Mouse (Mus musculus): ENCODE measurements at regions not wholly inside any gene's neighbourhood (a gene's known extent, or its start where the extent isn't known, plus 50 kb on each side); places are given as distances from the start of the nearest gene placed in this dataset.
A peak's percentile ranks its signal among the peaks of the same experiment; 100 is the strongest.
"Not testable (repeated sequence)": the region's sequence is repeated elsewhere in the genome, so short reads cannot be mapped to it uniquely, and the experiment has no call there.

GRCm38 (mm10) chr7:73068534-73068933 lies 306.8 kb upstream of the Rgma start:
- Histone ChIP-seq H3K27me3 (no peaks in the 10 kb centered on the region), H3K27ac (replicated peaks) (no peak overlapping the region), H3K4me3 (no peak overlapping the region), H3K4me2 (replicated peaks) (no peak overlapping the region), H3K9me3 (no peaks in the 10 kb centered on the region), H3K9ac (replicated peaks) (no peak overlapping the region), H3K4me1 (no peaks in the 10 kb centered on the region), H3K36me3 (no peaks in the 10 kb centered on the region)
- 90% methylated on average over 1 of the region's 1 CpGs for WGBS
- ATAC-seq (ENCODE audit: low FRiP score, low read depth) = no peak

DNA sequence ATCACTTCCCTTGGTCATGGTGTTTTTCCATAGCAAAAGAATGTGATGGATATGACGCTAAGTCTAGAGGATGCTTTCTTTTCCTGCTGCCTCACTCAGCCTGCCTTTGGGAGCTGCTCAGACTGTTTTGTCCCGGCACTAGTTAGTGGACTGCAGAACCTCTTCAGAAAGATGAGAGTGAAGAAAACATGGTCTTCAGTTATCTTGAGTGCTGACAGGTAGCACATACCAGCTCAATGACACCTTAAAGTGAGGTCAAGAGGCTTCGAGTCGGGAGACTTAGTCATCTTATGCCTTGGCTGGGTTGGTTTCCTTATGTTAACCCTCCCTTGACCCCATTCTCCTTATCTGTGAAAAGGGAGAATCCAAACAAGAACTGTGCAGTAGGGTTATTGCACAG lies 306.0 kb upstream of the Rgma start:
- no peaks in the 10 kb centered on the region for H3K9me3 ChIP-seq
- H3K36me3 ChIP-seq = no peaks in the 10 kb centered on the region
- no peak overlapping the region for H3K4me3 ChIP-seq
- no peaks in the 10 kb centered on the region for H3K27me3 ChIP-seq
- WGBS = 94% methylated on average over 4 of the region's 4 CpGs
- H3K4me2 ChIP-seq (replicated peaks) = no peak overlapping the region
- ATAC-seq (ENCODE audit: low FRiP score, low read depth) = no peak
- no peaks in the 10 kb centered on the region for H3K4me1 ChIP-seq
- no peak overlapping the region for H3K27ac ChIP-seq (replicated peaks)
- no peak overlapping the region for H3K9ac ChIP-seq (replicated peaks)

- H3K36me3 ChIP-seq; H3K9ac ChIP-seq (replicated peaks); ATAC-seq (ENCODE audit: low FRiP score, low read depth); H3K4me1 ChIP-seq; H3K4me3 ChIP-seq; H3K27me3 ChIP-seq; H3K4me2 ChIP-seq (replicated peaks); H3K9me3 ChIP-seq; H3K27ac ChIP-seq (replicated peaks): not testable (repeated sequence)
- WGBS = 97% methylated on average over 7 of the region's 7 CpGs
Observed at GRCm38 (mm10) chr7:73075391-73075790, 299.9 kb upstream of the Rgma start.

GRCm38 (mm10) chr7:73087496-73088185 lies 287.7 kb upstream of the Rgma start:
- WGBS = 88% methylated on average over 10 of the region's 10 CpGs
- no peak overlapping the region for H3K27ac ChIP-seq (replicated peaks)
- no peak overlapping the region for H3K4me2 ChIP-seq (replicated peaks)
- ATAC-seq (ENCODE audit: low FRiP score, low read depth) = no peak
- H3K27me3 ChIP-seq = no peaks in the 10 kb centered on the region
- H3K9ac ChIP-seq (replicated peaks) = no peak overlapping the region
- H3K9me3 ChIP-seq = no peaks in the 10 kb centered on the region
- H3K4me1 ChIP-seq = no peaks in the 10 kb centered on the region
- H3K4me3 ChIP-seq = no peak overlapping the region
- no peaks in the 10 kb centered on the region for H3K36me3 ChIP-seq

DNA sequence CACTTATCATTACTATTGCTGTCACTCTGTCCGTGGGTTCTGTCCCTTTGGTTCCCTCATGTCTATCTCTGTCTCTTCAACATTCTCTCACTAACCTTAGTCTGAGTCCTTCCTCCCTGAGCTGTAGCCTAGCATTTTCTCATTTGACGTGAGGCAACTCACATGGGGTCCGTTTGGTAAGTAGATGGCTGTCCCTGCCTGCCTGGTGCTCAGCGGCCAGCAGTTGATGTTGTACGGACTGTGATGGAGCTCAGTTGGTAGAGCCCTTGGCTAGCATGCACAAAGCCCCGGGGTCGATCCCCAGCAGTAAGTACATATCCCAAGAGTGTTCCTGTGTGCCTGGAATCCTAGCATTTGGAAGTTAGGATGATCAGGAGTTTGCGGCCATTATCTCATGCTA lies 287.0 kb upstream of the Rgma start:
- no peaks in the 10 kb centered on the region for H3K36me3 ChIP-seq
- 90% methylated on average over 8 of the region's 8 CpGs for WGBS
- H3K27ac ChIP-seq (replicated peaks) = no peak overlapping the region
- no peak overlapping the region for H3K4me2 ChIP-seq (replicated peaks)
- H3K27me3 ChIP-seq = no peaks in the 10 kb centered on the region
- H3K9ac ChIP-seq (replicated peaks) = no peak overlapping the region
- H3K4me3 ChIP-seq = no peak overlapping the region
- no peaks in the 10 kb centered on the region for H3K9me3 ChIP-seq
- no peaks in the 10 kb centered on the region for H3K4me1 ChIP-seq
- no peak for ATAC-seq (ENCODE audit: low FRiP score, low read depth)

DNA sequence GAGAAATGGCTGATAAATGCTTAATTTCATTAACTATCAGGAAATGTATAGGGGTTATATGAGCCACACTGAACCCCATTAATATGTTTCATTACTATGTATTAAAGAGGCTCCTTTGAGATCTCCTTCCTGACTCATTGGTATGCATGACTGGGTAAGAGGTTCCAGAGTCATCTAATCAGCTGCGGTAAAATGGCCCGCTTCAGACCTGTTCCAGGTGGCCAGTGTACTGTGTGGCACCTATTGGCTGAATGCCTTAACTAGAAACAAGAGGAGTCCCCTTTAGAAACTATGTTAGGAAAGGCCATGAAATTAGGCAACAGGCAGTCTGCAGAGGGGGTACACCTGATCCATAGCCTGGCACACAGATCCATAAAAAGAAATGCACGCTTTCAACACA lies 283.6 kb upstream of the Rgma start:
- no peak for ATAC-seq (ENCODE audit: low FRiP score, low read depth)
- H3K4me2 ChIP-seq (replicated peaks) = no peak overlapping the region
- H3K27ac ChIP-seq (replicated peaks) = no peak overlapping the region
- H3K4me1 ChIP-seq = no peaks in the 10 kb centered on the region
- H3K9ac ChIP-seq (replicated peaks) = no peak overlapping the region
- no peaks in the 10 kb centered on the region for H3K27me3 ChIP-seq
- no peaks in the 10 kb centered on the region for H3K36me3 ChIP-seq
- 81% methylated on average over 3 of the region's 3 CpGs for WGBS
- no peaks in the 10 kb centered on the region for H3K9me3 ChIP-seq
- no peak overlapping the region for H3K4me3 ChIP-seq

- no peaks in the 10 kb centered on the region for H3K9me3 ChIP-seq
- H3K4me1 ChIP-seq = no peaks in the 10 kb centered on the region
- H3K9ac ChIP-seq (replicated peaks) = no peak overlapping the region
- no peaks in the 10 kb centered on the region for H3K27me3 ChIP-seq
- no peak for ATAC-seq (ENCODE audit: low FRiP score, low read depth)
- 60% methylated on average over 3 of the region's 3 CpGs for WGBS
- H3K36me3 ChIP-seq = no peaks in the 10 kb centered on the region
- H3K4me3 ChIP-seq = no peak overlapping the region
- H3K4me2 ChIP-seq (replicated peaks) = no peak overlapping the region
- H3K27ac ChIP-seq (replicated peaks) = no peak overlapping the region
Observed at GRCm38 (mm10) chr7:73094059-73094458, 281.2 kb upstream of the Rgma start.

DNA sequence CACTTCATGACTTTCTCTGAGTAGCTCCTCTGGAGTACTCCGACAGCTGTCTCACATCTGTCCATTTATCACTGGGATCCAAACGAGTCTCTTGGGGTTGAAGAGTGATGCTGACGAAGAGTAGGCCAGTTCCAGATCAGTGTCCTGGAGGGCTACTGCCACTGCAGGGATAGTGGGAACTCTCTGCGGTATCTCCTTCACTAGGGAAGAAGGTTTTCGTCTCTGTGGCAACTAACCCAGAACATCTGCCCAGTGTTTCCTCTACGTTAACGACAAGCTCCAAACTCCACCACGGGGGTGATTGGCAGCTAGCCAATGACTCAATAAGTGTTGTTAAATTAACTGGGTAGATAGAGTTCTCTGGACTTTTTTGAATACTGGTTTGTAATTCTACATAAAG lies 256.4 kb upstream of the Rgma start:
- H3K4me2 ChIP-seq (replicated peaks) = no peak overlapping the region
- no peaks in the 10 kb centered on the region for H3K27me3 ChIP-seq
- no peaks in the 10 kb centered on the region for H3K9me3 ChIP-seq
- no peak overlapping the region for H3K9ac ChIP-seq (replicated peaks)
- no peak for ATAC-seq (ENCODE audit: low FRiP score, low read depth)
- H3K4me3 ChIP-seq = no peak overlapping the region
- WGBS = 73% methylated on average over 8 of the region's 8 CpGs
- no peaks in the 10 kb centered on the region for H3K36me3 ChIP-seq
- H3K4me1 ChIP-seq = no peaks in the 10 kb centered on the region
- H3K27ac ChIP-seq (replicated peaks) = no peak overlapping the region

GRCm38 (mm10) chr7:73120276-73120675 lies 255.0 kb upstream of the Rgma start:
- no peak overlapping the region for H3K27ac ChIP-seq (replicated peaks)
- no peaks in the 10 kb centered on the region for H3K36me3 ChIP-seq
- no peak overlapping the region for H3K4me2 ChIP-seq (replicated peaks)
- no peak overlapping the region for H3K4me3 ChIP-seq
- 85% methylated on average over 9 of the region's 9 CpGs for WGBS
- no peaks in the 10 kb centered on the region for H3K4me1 ChIP-seq
- no peak for ATAC-seq (ENCODE audit: low FRiP score, low read depth)
- no peaks in the 10 kb centered on the region for H3K27me3 ChIP-seq
- H3K9me3 ChIP-seq = no peaks in the 10 kb centered on the region
- H3K9ac ChIP-seq (replicated peaks) = no peak overlapping the region

DNA sequence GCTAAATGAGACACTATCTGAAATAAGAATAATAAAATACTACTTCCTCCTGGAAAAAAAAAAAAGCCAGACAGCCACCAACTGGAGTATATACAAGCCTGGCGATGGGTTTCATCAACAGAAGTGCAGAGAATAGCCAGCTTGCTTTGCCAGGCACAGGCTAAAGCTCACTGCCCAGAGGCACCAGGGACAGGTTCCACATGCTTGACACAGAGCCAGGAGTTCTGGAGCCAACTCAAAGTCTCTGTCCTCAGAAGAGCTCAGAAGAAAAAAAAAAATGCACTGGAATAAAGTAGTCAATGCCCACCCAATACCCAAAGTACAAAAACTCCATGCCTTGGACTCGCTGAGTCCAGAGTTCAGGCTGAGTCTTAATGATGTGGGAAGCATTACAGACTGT lies 250.3 kb upstream of the Rgma start:
- no peak overlapping the region for H3K4me2 ChIP-seq (replicated peaks)
- H3K9me3 ChIP-seq = no peaks in the 10 kb centered on the region
- WGBS = 87% methylated on average over 2 of the region's 2 CpGs
- H3K36me3 ChIP-seq = no peaks in the 10 kb centered on the region
- no peak for ATAC-seq (ENCODE audit: low FRiP score, low read depth)
- H3K4me3 ChIP-seq = no peak overlapping the region
- H3K27ac ChIP-seq (replicated peaks) = no peak overlapping the region
- peaks cover 9% of the 10 kb centered on the region for H3K4me1 ChIP-seq
- no peaks in the 10 kb centered on the region for H3K27me3 ChIP-seq
- no peak overlapping the region for H3K9ac ChIP-seq (replicated peaks)

GRCm38 (mm10) chr7:73125864-73126263 lies 249.4 kb upstream of the Rgma start:
- 21% methylated on average over 11 of the region's 11 CpGs for WGBS
- Histone ChIP-seq H3K9me3 (no peaks in the 10 kb centered on the region), H3K27me3 (no peaks in the 10 kb centered on the region), H3K4me3 (no peak overlapping the region), H3K27ac (replicated peaks) (no peak overlapping the region), H3K9ac (replicated peaks) (no peak overlapping the region), H3K4me1 (peaks cover 9% of the 10 kb centered on the region), H3K4me2 (replicated peaks) (no peak overlapping the region), H3K36me3 (no peaks in the 10 kb centered on the region)
- no peak for ATAC-seq (ENCODE audit: low FRiP score, low read depth)

- Histone ChIP-seq H3K27ac (replicated peaks) (no peak overlapping the region), H3K36me3 (no peaks in the 10 kb centered on the region), H3K4me1 (peaks cover 33% of the 10 kb centered on the region), H3K9me3 (no peaks in the 10 kb centered on the region), H3K9ac (replicated peaks) (no peak overlapping the region), H3K4me3 (no peak overlapping the region), H3K27me3 (no peaks in the 10 kb centered on the region; the same call in 1 of the 2 replicates), H3K4me2 (replicated peaks) (no peak overlapping the region)
- WGBS = 81% methylated on average over 6 of the region's 6 CpGs
- ATAC-seq (ENCODE audit: low FRiP score, low read depth) = no peak
Observed at GRCm38 (mm10) chr7:73135786-73136185, 239.5 kb upstream of the Rgma start.

GRCm38 (mm10) chr7:73138269-73138668 lies 237.0 kb upstream of the Rgma start:
- Histone ChIP-seq H3K9me3 (no peaks in the 10 kb centered on the region), H3K4me3 (no peak overlapping the region), H3K4me1 (peaks cover 45% of the 10 kb centered on the region), H3K27me3 (no peaks in the 10 kb centered on the region), H3K27ac (replicated peaks) (peak overlapping the region; percentile 52; the same call in 1 of the 2 replicates), H3K36me3 (no peaks in the 10 kb centered on the region), H3K9ac (replicated peaks) (no peak overlapping the region), H3K4me2 (replicated peaks) (no peak overlapping the region)
- ATAC-seq (ENCODE audit: low FRiP score, low read depth) = no peak
- 15% methylated on average over 5 of the region's 5 CpGs for WGBS
